Comparison of ENCODE assay signal across 12 mouse cellular contexts in genomic region chr3:35723586-35724322, GRCm38 (mm10). TPM values are rescaled to one million over a fixed set of nuclear protein-coding genes. Genes with fewer than 3 reads are reported as not detected.
DNase-seq lines count a peak whose midpoint lies in the region; ATAC-seq and TF ChIP-seq lines count a peak whose summit lies in the region.
"Had no signal": no experiment of that assay in that cellular context is flagged by ENCODE, and none has a peak within 500 bp of the region (broad histone marks: within the 10 kb centered on the region; RNA-seq: fewer than 3 reads in every experiment).

No protein-coding gene starts in this region.

- no peak overlapping the region for H3K9ac ChIP-seq in midbrain, postnatal 0 days (replicated peaks; ENCODE audit: low read length, poor library complexity, severe bottlenecking)
- H3K9ac ChIP-seq in midbrain, embryonic 13.5 days (replicated peaks) = no peak overlapping the region
- H3K9ac ChIP-seq: embryonic facial prominence, embryonic 13.5 days; hindbrain, embryonic 12.5 days; lung, embryonic 15.5 days had no signal

- peak; percentile 49; the same call in 1 of the 2 replicates for ATAC-seq in midbrain, postnatal 0 days (ENCODE audit: low FRiP score)
- no peak for ATAC-seq in midbrain, embryonic 13.5 days

- no peak for DNase-seq in midbrain, postnatal 0 days (ENCODE audit: low spot score)
- DNase-seq in cerebellum, adult 11-12 months = peak; percentile 45
- peak; percentile 3 to 25 for DNase-seq in layer of hippocampus, adult 2 months (ENCODE audit: low spot score in 2 of 2)
- DNase-seq in thymus, postnatal 0 days (ENCODE audit: low spot score) = peak; percentile 50
- DNase-seq in liver = no peak
- no peak for DNase-seq in kidney, adult 8-10 months
- no peak for DNase-seq in adrenal gland, postnatal 10 days
- DNase-seq: gastrocnemius, postnatal 14 days had no signal

- 63% methylated on average over 9 of the region's 9 CpGs for WGBS in midbrain, postnatal 0 days
- WGBS in midbrain, embryonic 13.5 days = 64% methylated on average over 9 of the region's 9 CpGs

- no peak overlapping the region for H3K4me2 ChIP-seq in midbrain, postnatal 0 days (ENCODE audit: low read depth, low read length, poor library complexity, severe bottlenecking)
- no peak overlapping the region for H3K4me2 ChIP-seq in midbrain, embryonic 13.5 days (replicated peaks)
- H3K4me2 ChIP-seq: embryonic facial prominence, embryonic 13.5 days; hindbrain, embryonic 12.5 days; lung, embryonic 15.5 days had no signal

- H3K27ac ChIP-seq in midbrain, postnatal 0 days (ENCODE audit: low read depth, low read length) = no peak overlapping the region
- no peak overlapping the region for H3K27ac ChIP-seq in midbrain, embryonic 13.5 days
- no peak overlapping the region; the same call in 1 of the 2 replicates for H3K27ac ChIP-seq in layer of hippocampus, adult 2 months
- H3K27ac ChIP-seq: embryonic facial prominence, embryonic 13.5 days; hindbrain, embryonic 12.5 days; lung, embryonic 15.5 days had no signal

- H3K27me3 ChIP-seq in midbrain, postnatal 0 days (ENCODE audit: insufficient read depth, low read length) = no peaks in the 10 kb centered on the region
- H3K27me3 ChIP-seq in midbrain, embryonic 13.5 days = no peaks in the 10 kb centered on the region
- H3K27me3 ChIP-seq: embryonic facial prominence, embryonic 13.5 days; hindbrain, embryonic 12.5 days; lung, embryonic 15.5 days had no signal

- no peaks in the 10 kb centered on the region for H3K4me1 ChIP-seq in midbrain, postnatal 0 days (ENCODE audit: insufficient read depth, low read length)
- no peaks in the 10 kb centered on the region for H3K4me1 ChIP-seq in midbrain, embryonic 13.5 days (replicated peaks)
- H3K4me1 ChIP-seq: embryonic facial prominence, embryonic 13.5 days; lung, embryonic 15.5 days had no signal

- no peak overlapping the region for H3K4me3 ChIP-seq in midbrain, postnatal 0 days (ENCODE audit: low read depth, low read length)
- H3K4me3 ChIP-seq in midbrain, embryonic 13.5 days (replicated peaks) = no peak overlapping the region
- H3K4me3 ChIP-seq in layer of hippocampus, adult 2 months = no peak overlapping the region
- H3K4me3 ChIP-seq: embryonic facial prominence, embryonic 13.5 days; hindbrain, embryonic 12.5 days; lung, embryonic 15.5 days had no signal

- TF ChIP-seq CTCF in midbrain, postnatal 0 days (IDR thresholded peaks at IDR 0.05) = no peak
- no peak for TF ChIP-seq CTCF in layer of hippocampus, adult 2 months (conservative IDR thresholded peaks at IDR 0.05)

- no peaks in the 10 kb centered on the region for H3K9me3 ChIP-seq in midbrain, postnatal 0 days (ENCODE audit: low read length)
- H3K9me3 ChIP-seq in midbrain, embryonic 13.5 days = no peaks in the 10 kb centered on the region
- H3K9me3 ChIP-seq: embryonic facial prominence, embryonic 13.5 days; hindbrain, embryonic 12.5 days; lung, embryonic 15.5 days had no signal

- no peaks in the 10 kb centered on the region for H3K36me3 ChIP-seq in midbrain, postnatal 0 days (ENCODE audit: insufficient read depth, low read length)
- H3K36me3 ChIP-seq in midbrain, embryonic 13.5 days = no peaks in the 10 kb centered on the region
- H3K36me3 ChIP-seq: embryonic facial prominence, embryonic 13.5 days; hindbrain, embryonic 12.5 days; lung, embryonic 15.5 days had no signal

RNA-seq across cellular contexts. Expression of gene Atp11b, which starts 30.2 kb away (rescaled TPM):
- total RNA-seq in midbrain, postnatal 0 days (2014; rRNA removed) = 49.9 and 69.1 TPM in 2 replicates
- 36.5 and 36.8 TPM in 2 replicates for polyA plus RNA-seq in midbrain, postnatal 0 days (2015; fragmentation: Nextera tagmentation; extraction: Ambion mirVana)
- polyA plus RNA-seq in midbrain, embryonic 13.5 days (2015; fragmentation: Nextera tagmentation; extraction: Ambion mirVana) = 23.9 and 25.6 TPM in 2 replicates
- 10 to 100 TPM; 89.9 to 91.9 TPM for total RNA-seq in layer of hippocampus, adult 2 months (2021)
- 41.1 and 46.9 TPM in 2 replicates for polyA plus RNA-seq in thymus, postnatal 0 days (2015; fragmentation: Nextera tagmentation; extraction: Ambion mirVana)
- 10 to 100 TPM; 40.6 to 44.2 TPM for total RNA-seq in adrenal gland, postnatal 10 days (2021)

Comparison
In these comparisons a context has a peak if more than half of its experiments do, and no peak if none do; other contexts are left out.
1. DNase-seq: peak in cerebellum, adult 11-12 months (single experiment), layer of hippocampus, adult 2 months (2 of 2) and thymus, postnatal 0 days (single experiment); none in midbrain, postnatal 0 days (single experiment), liver (single experiment), kidney, adult 8-10 months (0 of 2) and adrenal gland, postnatal 10 days (single experiment).